9 mouse cellular contexts compared by ENCODE assay signal in the genomic region with DNA sequence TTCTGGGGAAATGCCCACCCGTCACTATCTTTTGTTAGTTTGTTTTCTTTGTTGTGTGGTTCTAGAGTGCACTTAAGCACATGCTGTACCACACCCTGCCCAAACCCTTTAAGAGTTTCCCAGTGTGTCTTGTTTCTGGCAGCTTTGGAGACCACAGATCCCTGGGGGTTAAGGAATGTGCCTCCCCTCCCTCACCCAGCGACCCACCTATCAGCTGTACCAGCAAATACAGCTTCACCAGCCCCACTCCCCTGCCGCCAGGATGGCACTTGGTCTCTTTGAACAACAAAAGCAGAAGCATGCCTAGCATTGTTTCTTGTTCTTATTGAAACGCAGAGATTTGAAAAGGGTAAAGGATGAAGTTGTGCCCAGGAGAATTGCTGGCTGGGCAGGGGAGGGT. TPM values are rescaled to one million over a fixed set of nuclear protein-coding genes. Genes with fewer than 3 reads are reported as not detected.
A peak's percentile ranks its signal among the peaks of the same experiment; 100 is the strongest.
DNase-seq lines count a peak whose midpoint lies in the region; ATAC-seq and TF ChIP-seq lines count a peak whose summit lies in the region.
"Had no signal": no experiment of that assay in that cellular context is flagged by ENCODE, and none has a peak within 500 bp of the region (broad histone marks: within the 10 kb centered on the region; RNA-seq: fewer than 3 reads in every experiment).

No protein-coding gene starts in this region.

- no peak for TF ChIP-seq POLR2A in lung, adult 2 months (IDR thresholded peaks at IDR 0.05; ENCODE audit: borderline replicate concordance, extremely low read depth, low read depth, low read length)
- TF ChIP-seq POLR2A in limb, embryonic 14.5 days (IDR thresholded peaks at IDR 0.05; ENCODE audit: borderline replicate concordance, extremely low read depth, insufficient read depth, insufficient read length): no peak

- no peaks in the 10 kb centered on the region for H3K27me3 ChIP-seq in forebrain, embryonic 11.5 days (ENCODE audit: control insufficient read depth, insufficient read depth, low read length)
- H3K27me3 ChIP-seq in limb, embryonic 14.5 days (ENCODE audit: control insufficient read depth, insufficient read depth, low read length): no peaks in the 10 kb centered on the region
- H3K27me3 ChIP-seq in stomach, embryonic 15.5 days (replicated peaks): no peaks in the 10 kb centered on the region

- no peak overlapping the region; the same call in 1 of the 2 replicates for H3K9ac ChIP-seq in forebrain, embryonic 11.5 days (ENCODE audit: low read length)
- H3K9ac ChIP-seq in limb, embryonic 14.5 days (ENCODE audit: low read depth, low read length, severe bottlenecking): no peak overlapping the region
- no peak overlapping the region for H3K9ac ChIP-seq in stomach, embryonic 15.5 days

- no peak for ATAC-seq in forebrain, embryonic 11.5 days (replicated peaks; ENCODE audit: low FRiP score)
- no peak for ATAC-seq in limb, embryonic 14.5 days (ENCODE audit: low FRiP score, low read depth)
- ATAC-seq in stomach, embryonic 15.5 days (ENCODE audit: insufficient read depth, low FRiP score, low read depth): no peak
- ATAC-seq in frontal cortex, adult (ENCODE audit: low TSS enrichment): no peak
- no peak for ATAC-seq in activated CD4-positive, CD25-positive, alpha-beta regulatory T cell, adult 4 months

- peak overlapping the region; percentile 60 for H3K4me2 ChIP-seq in forebrain, embryonic 11.5 days (ENCODE audit: low read depth, low read length, severe bottlenecking)
- peak overlapping the region; percentile 1; the same call in 1 of the 2 replicates for H3K4me2 ChIP-seq in limb, embryonic 14.5 days (replicated peaks; ENCODE audit: low read depth, low read length, severe bottlenecking)
- peak overlapping the region; percentile 69; the same call in 1 of the 2 replicates for H3K4me2 ChIP-seq in stomach, embryonic 15.5 days

- H3K4me3 ChIP-seq in lung, adult 2 months (replicated peaks; ENCODE audit: extremely low read depth, low read depth, low read length): no peak overlapping the region
- no peak overlapping the region for H3K4me3 ChIP-seq in forebrain, embryonic 11.5 days (ENCODE audit: low read depth, low read length)
- H3K4me3 ChIP-seq in limb, embryonic 14.5 days (replicated peaks; ENCODE audit: low read length): no peak overlapping the region
- no peak overlapping the region for H3K4me3 ChIP-seq in stomach, embryonic 15.5 days (replicated peaks)

- no peak for TF ChIP-seq CTCF in lung, adult 2 months (IDR thresholded peaks at IDR 0.05; ENCODE audit: insufficient read depth, low read length)

- H3K9me3 ChIP-seq in forebrain, embryonic 11.5 days (ENCODE audit: control insufficient read depth, low read length): no peaks in the 10 kb centered on the region
- no peaks in the 10 kb centered on the region for H3K9me3 ChIP-seq in limb, embryonic 14.5 days (ENCODE audit: control insufficient read depth, low read length)
- no peaks in the 10 kb centered on the region for H3K9me3 ChIP-seq in stomach, embryonic 15.5 days

- peaks cover 13% of the 10 kb centered on the region for H3K4me1 ChIP-seq in lung, adult 2 months (ENCODE audit: control insufficient read depth, insufficient read depth, low read length)
- peaks cover 7% of the 10 kb centered on the region; the same call in 1 of the 2 replicates for H3K4me1 ChIP-seq in forebrain, embryonic 11.5 days (replicated peaks; ENCODE audit: control insufficient read depth, insufficient read depth, low read length)
- H3K4me1 ChIP-seq in limb, embryonic 14.5 days (ENCODE audit: control insufficient read depth, insufficient read depth, low read length): peaks cover 19% of the 10 kb centered on the region
- H3K4me1 ChIP-seq in stomach, embryonic 15.5 days: peaks cover 18% of the 10 kb centered on the region; the same call in 1 of the 2 replicates

- no peaks in the 10 kb centered on the region for H3K36me3 ChIP-seq in forebrain, embryonic 11.5 days (ENCODE audit: control insufficient read depth, insufficient read depth, low read length)
- no peaks in the 10 kb centered on the region for H3K36me3 ChIP-seq in limb, embryonic 14.5 days (ENCODE audit: control insufficient read depth, insufficient read depth, low read length)
- no peaks in the 10 kb centered on the region for H3K36me3 ChIP-seq in stomach, embryonic 15.5 days

- WGBS in lung, adult 2 months: 49% methylated on average over 4 of the region's 4 CpGs
- WGBS in forebrain, embryonic 11.5 days: 11% methylated on average over 4 of the region's 4 CpGs
- WGBS in limb, embryonic 14.5 days: 46% methylated on average over 4 of the region's 4 CpGs
- WGBS in stomach, embryonic 15.5 days: 47% methylated on average over 4 of the region's 4 CpGs

- peak; percentile 17 for DNase-seq in lung, postnatal 36 days
- no peak for DNase-seq in lung, adult 2 months
- no peak for DNase-seq in forebrain, embryonic 11.5 days (ENCODE audit: low spot score)
- no peak for DNase-seq in limb, embryonic 14.5 days (ENCODE audit: low spot score)
- no peak for DNase-seq in cerebellum, postnatal 10 days
- DNase-seq: kidney, adult 8-10 months had no signal

- no peak overlapping the region for H3K27ac ChIP-seq in forebrain, embryonic 11.5 days (ENCODE audit: low read depth, low read length)
- no peak overlapping the region for H3K27ac ChIP-seq in limb, embryonic 14.5 days (replicated peaks; ENCODE audit: low read depth, low read length)
- H3K27ac ChIP-seq in stomach, embryonic 15.5 days: no peak overlapping the region

RNA-seq across cellular contexts. Expression of a gene that starts 2.6 kb away (rescaled TPM):
- polyA plus RNA-seq in lung, adult 2 months (2012; rRNA removed): 6.5 and 7.1 TPM in 2 replicates
- 30.3 and 30.9 TPM in 2 replicates for polyA plus RNA-seq in forebrain, embryonic 11.5 days (2014; fragmentation: Nextera tagmentation; extraction: Ambion mirVana)
- 15.5 and 17.2 TPM in 2 replicates for polyA plus RNA-seq in limb, embryonic 14.5 days (2012; rRNA removed)
- polyA plus RNA-seq in limb, embryonic 14.5 days (2014; fragmentation: Nextera tagmentation; extraction: Ambion mirVana): 39.7 and 46.5 TPM in 2 replicates
- 24.0 and 26.9 TPM in 2 replicates for polyA plus RNA-seq in stomach, embryonic 15.5 days (2015; fragmentation: Nextera tagmentation; extraction: Ambion mirVana)
- polyA plus RNA-seq in activated CD4-positive, CD25-positive, alpha-beta regulatory T cell, adult 4 months (2017; shearing (Covaris generic)): 1 to 10 TPM; 2.7 to 4.3 TPM

RNA-seq across cellular contexts. Expression of a gene that starts 39.9 kb away (rescaled TPM):
- 11.5 and 20.0 TPM in 2 replicates for polyA plus RNA-seq in lung, adult 2 months (2012; rRNA removed)
- polyA plus RNA-seq in forebrain, embryonic 11.5 days (2014; fragmentation: Nextera tagmentation; extraction: Ambion mirVana): 88.2 and 90.7 TPM in 2 replicates
- polyA plus RNA-seq in limb, embryonic 14.5 days (2012; rRNA removed): 24.8 and 28.9 TPM in 2 replicates
- polyA plus RNA-seq in limb, embryonic 14.5 days (2014; fragmentation: Nextera tagmentation; extraction: Ambion mirVana): 25.8 and 26.7 TPM in 2 replicates
- polyA plus RNA-seq in stomach, embryonic 15.5 days (2015; fragmentation: Nextera tagmentation; extraction: Ambion mirVana): 29.1 and 32.3 TPM in 2 replicates
- 1 to 10 TPM; 2.5 to 4.0 TPM for polyA plus RNA-seq in activated CD4-positive, CD25-positive, alpha-beta regulatory T cell, adult 4 months (2017; shearing (Covaris generic))

RNA-seq across cellular contexts. Expression of a gene that starts 41.4 kb away (rescaled TPM):
- polyA plus RNA-seq in lung, adult 2 months (2012; rRNA removed): 3.0 and 4.7 TPM in 2 replicates
- 6.0 and 6.1 TPM in 2 replicates for polyA plus RNA-seq in forebrain, embryonic 11.5 days (2014; fragmentation: Nextera tagmentation; extraction: Ambion mirVana)
- polyA plus RNA-seq in limb, embryonic 14.5 days (2012; rRNA removed): 13.6 and 15.8 TPM in 2 replicates
- polyA plus RNA-seq in limb, embryonic 14.5 days (2014; fragmentation: Nextera tagmentation; extraction: Ambion mirVana): 12.4 TPM in 2 replicates
- 13.4 and 14.6 TPM in 2 replicates for polyA plus RNA-seq in stomach, embryonic 15.5 days (2015; fragmentation: Nextera tagmentation; extraction: Ambion mirVana)
- polyA plus RNA-seq in activated CD4-positive, CD25-positive, alpha-beta regulatory T cell, adult 4 months (2017; shearing (Covaris generic)): 1 to 10 TPM; 6.0 to 7.3 TPM

RNA-seq across cellular contexts. Expression of a gene that starts 41.5 kb away (rescaled TPM):
- 76.8 and 79.7 TPM in 2 replicates for polyA plus RNA-seq in lung, adult 2 months (2012; rRNA removed)
- polyA plus RNA-seq in forebrain, embryonic 11.5 days (2014; fragmentation: Nextera tagmentation; extraction: Ambion mirVana): 36.8 and 37.6 TPM in 2 replicates
- 40.2 and 51.6 TPM in 2 replicates for polyA plus RNA-seq in limb, embryonic 14.5 days (2012; rRNA removed)
- polyA plus RNA-seq in limb, embryonic 14.5 days (2014; fragmentation: Nextera tagmentation; extraction: Ambion mirVana): 99.1 and 108 TPM in 2 replicates
- 95.9 and 97.4 TPM in 2 replicates for polyA plus RNA-seq in stomach, embryonic 15.5 days (2015; fragmentation: Nextera tagmentation; extraction: Ambion mirVana)
- polyA plus RNA-seq in activated CD4-positive, CD25-positive, alpha-beta regulatory T cell, adult 4 months (2017; shearing (Covaris generic)): 100 to 1,000 TPM; 142 to 143 TPM

Comparison
In these comparisons a context has a peak if more than half of its experiments do, and no peak if none do; other contexts are left out.
1. H3K4me2 ChIP-seq: peak in every context shown above with its lines; median percentile 69 in stomach, embryonic 15.5 days; 60 in forebrain, embryonic 11.5 days; 1 in limb, embryonic 14.5 days.